Mouse (Mus musculus) limb, embryonic 12.5 days (tissue): Measurements from ENCODE around the gene Tshz3. TPM values are rescaled to one million over a fixed set of nuclear protein-coding genes. Genes with fewer than 3 reads are reported as not detected.

Source experiments
- ATAC-seq: fragments of 200-750 bp; cut with Nextera tagmentation; 2 replicates; pipeline ENCODE4 v1.8.0; 2017; ENCODE audit warnings: low read depth, moderate TSS enrichment; ENCODE audit not compliant: insufficient number of reproducible peaks, insufficient read depth, low FRiP score, low TSS enrichment
- H3K27ac ChIP-seq: fragments of 300-500 bp; sonication (generic); 2 replicates; pipeline ENCODE4 v1.5.1; 2016; ENCODE audit warnings: mild to moderate bottlenecking, moderate library complexity
- H3K27me3 ChIP-seq: fragments of 300-500 bp; sonication (generic); 2 replicates; pipeline ENCODE4 v1.6.1; 2016; ENCODE audit warnings: mild to moderate bottlenecking, moderate library complexity
- H3K36me3 ChIP-seq: fragments of 300-500 bp; sonication (generic); 2 replicates; pipeline ENCODE4 v1.6.1; 2016; ENCODE audit warnings: mild to moderate bottlenecking, moderate library complexity
- H3K4me1 ChIP-seq: fragments of 300-500 bp; sonication (generic); replicated peaks from 2 replicates; pipeline ENCODE4 v1.6.1; 2016
- H3K4me2 ChIP-seq: fragments of 300-500 bp; sonication (generic); 2 replicates; pipeline ENCODE4 v1.6.1; 2016; ENCODE audit warnings: mild to moderate bottlenecking, moderate library complexity
- H3K4me3 ChIP-seq: fragments of 300-500 bp; sonication (generic); replicated peaks from 2 replicates; pipeline ENCODE4 v1.5.1; 2016; ENCODE audit warnings: mild to moderate bottlenecking
- H3K9ac ChIP-seq: fragments of 300-500 bp; sonication (generic); replicated peaks from 2 replicates; pipeline ENCODE4 v1.6.1; 2016; ENCODE audit warnings: mild to moderate bottlenecking, moderate library complexity
- H3K9me3 ChIP-seq: fragments of 300-500 bp; sonication (generic); 2 replicates; pipeline ENCODE4 v1.6.1; 2016; ENCODE audit warnings: mild to moderate bottlenecking, moderate library complexity
- WGBS: fragments of 180-500 bp; shearing (Covaris S2); methylation state at CpG from one replicate; pipeline ENCODE4 v1.1.7; 2016; 5-methylcytosine and 5-hydroxymethylcytosine counted together
- polyA plus RNA-seq: library from polyadenylated mRNA; unstranded; fragments of >200 nt; fragmentation: Nextera tagmentation; extraction: Ambion mirVana; gene quantifications from 2 replicates; pipeline ENCODE4 v1.2.1, GENCODE M21; 2016

Tshz3 gene
- polyA plus RNA-seq, 1 experiment from 2014 or later = 10.8 TPM

- no peaks in the 10 kb centered on the region for H3K36me3 ChIP-seq
- no peak overlapping the region for H3K4me2 ChIP-seq
- no peaks in the 10 kb centered on the region for H3K27me3 ChIP-seq
- no peak for ATAC-seq
- peaks cover 53% of the 10 kb centered on the region for H3K4me1 ChIP-seq
- H3K9ac ChIP-seq = no peak overlapping the region
- H3K9me3 ChIP-seq = no peaks in the 10 kb centered on the region
- 52% methylated on average over 2 of the region's 2 CpGs for WGBS
- H3K27ac ChIP-seq = no peak overlapping the region
- no peak overlapping the region for H3K4me3 ChIP-seq
Observed at GRCm38 (mm10) chr7:36711766-36712165, 13.8 kb downstream of the Tshz3 start.

GRCm38 (mm10) chr7:36714323-36714722, 16.4 kb downstream of the Tshz3 start:
- peaks cover 29% of the 10 kb centered on the region for H3K4me1 ChIP-seq
- WGBS = 77% methylated on average over 7 of the region's 7 CpGs
- H3K4me3 ChIP-seq = no peak overlapping the region
- H3K27ac ChIP-seq = 0 out of 2 replicates have a peak overlapping the region, but pooled peaks have one; percentile 0
- H3K36me3 ChIP-seq = no peaks in the 10 kb centered on the region
- no peak overlapping the region for H3K9ac ChIP-seq
- no peak overlapping the region for H3K4me2 ChIP-seq
- ATAC-seq = no peak
- H3K9me3 ChIP-seq = no peaks in the 10 kb centered on the region
- H3K27me3 ChIP-seq = no peaks in the 10 kb centered on the region

- peaks cover 25% of the 10 kb centered on the region for H3K4me1 ChIP-seq
- H3K36me3 ChIP-seq = no peaks in the 10 kb centered on the region
- no peak overlapping the region for H3K27ac ChIP-seq
- WGBS = 31% methylated on average over 6 of the region's 6 CpGs
- H3K4me3 ChIP-seq = no peak overlapping the region
- no peaks in the 10 kb centered on the region for H3K27me3 ChIP-seq
- H3K4me2 ChIP-seq = no peak overlapping the region
- ATAC-seq = no peak
- H3K9ac ChIP-seq = no peak overlapping the region
- H3K9me3 ChIP-seq = no peaks in the 10 kb centered on the region
Observed at GRCm38 (mm10) chr7:36717192-36717591, 19.3 kb downstream of the Tshz3 start.

GRCm38 (mm10) chr7:36720830-36721229, 22.9 kb downstream of the Tshz3 start:
- Histone ChIP-seq H3K9ac (no peak overlapping the region), H3K4me1 (peaks cover 20% of the 10 kb centered on the region), H3K4me3 (no peak overlapping the region), H3K27ac (no peak overlapping the region), H3K4me2 (peak overlapping the region; percentile 13), H3K27me3 (no peaks in the 10 kb centered on the region), H3K36me3 (no peaks in the 10 kb centered on the region), H3K9me3 (no peaks in the 10 kb centered on the region)
- WGBS = 32% methylated on average over 9 of the region's 9 CpGs
- ATAC-seq = no peak

GRCm38 (mm10) chr7:36736303-36737050, 38.6 kb downstream of the Tshz3 start:
- Histone ChIP-seq H3K4me2 (no peak overlapping the region), H3K4me3 (no peak overlapping the region), H3K27ac (no peak overlapping the region), H3K4me1 (peaks cover 9% of the 10 kb centered on the region), H3K9ac (no peak overlapping the region), H3K27me3 (no peaks in the 10 kb centered on the region), H3K9me3 (no peaks in the 10 kb centered on the region), H3K36me3 (no peaks in the 10 kb centered on the region)
- WGBS = 85% methylated on average over 14 of the region's 14 CpGs
- ATAC-seq = no peak

- H3K4me1 ChIP-seq = peaks cover 5% of the 10 kb centered on the region; the same call in 1 of the 2 replicates
- 85% methylated on average over 2 of the region's 2 CpGs for WGBS
- no peaks in the 10 kb centered on the region for H3K36me3 ChIP-seq
- no peak overlapping the region for H3K27ac ChIP-seq
- no peak overlapping the region for H3K9ac ChIP-seq
- no peaks in the 10 kb centered on the region for H3K9me3 ChIP-seq
- no peak overlapping the region for H3K4me3 ChIP-seq
- no peak for ATAC-seq
- no peaks in the 10 kb centered on the region for H3K27me3 ChIP-seq
- H3K4me2 ChIP-seq = no peak overlapping the region
Observed at GRCm38 (mm10) chr7:36751480-36751879, 53.6 kb downstream of the Tshz3 start.

GRCm38 (mm10) chr7:36767501-36768092, 69.7 kb downstream of the Tshz3 start:
- no peak for ATAC-seq
- Histone ChIP-seq H3K36me3 (peaks cover 24% of the 10 kb centered on the region), H3K27me3 (no peaks in the 10 kb centered on the region), H3K4me1 (no peaks in the 10 kb centered on the region; the same call in 1 of the 2 replicates), H3K4me2 (no peak overlapping the region), H3K9ac (no peak overlapping the region), H3K4me3 (no peak overlapping the region), H3K9me3 (no peaks in the 10 kb centered on the region), H3K27ac (no peak overlapping the region)
- WGBS = 84% methylated on average over 8 of the region's 8 CpGs

GRCm38 (mm10) chr7:36773086-36773485, 75.2 kb downstream of the Tshz3 start:
- Histone ChIP-seq H3K27me3 (no peaks in the 10 kb centered on the region), H3K36me3 (peaks cover 24% of the 10 kb centered on the region), H3K4me3 (no peak overlapping the region), H3K9me3 (no peaks in the 10 kb centered on the region), H3K4me1 (no peaks in the 10 kb centered on the region; the same call in 1 of the 2 replicates), H3K9ac (no peak overlapping the region), H3K27ac (no peak overlapping the region), H3K4me2 (no peak overlapping the region)
- no peak for ATAC-seq
- 67% methylated on average over 7 of the region's 7 CpGs for WGBS

- Histone ChIP-seq H3K9me3 (no peaks in the 10 kb centered on the region), H3K36me3 (no peaks in the 10 kb centered on the region), H3K4me1 (no peaks in the 10 kb centered on the region; the same call in 1 of the 2 replicates), H3K9ac (no peak overlapping the region), H3K4me2 (no peak overlapping the region), H3K4me3 (no peak overlapping the region), H3K27me3 (no peaks in the 10 kb centered on the region), H3K27ac (no peak overlapping the region)
- no peak for ATAC-seq
- 78% methylated on average over 4 of the region's 4 CpGs for WGBS
Observed at GRCm38 (mm10) chr7:36776956-36777355, 79.0 kb downstream of the Tshz3 start.

GRCm38 (mm10) chr7:36778456-36778855, 80.5 kb downstream of the Tshz3 start:
- no peak overlapping the region for H3K9ac ChIP-seq
- ATAC-seq = no peak
- no peaks in the 10 kb centered on the region; the same call in 1 of the 2 replicates for H3K4me1 ChIP-seq
- no peak overlapping the region for H3K27ac ChIP-seq
- 91% methylated on average over 11 of the region's 11 CpGs for WGBS
- H3K4me2 ChIP-seq = no peak overlapping the region
- no peak overlapping the region for H3K4me3 ChIP-seq
- H3K9me3 ChIP-seq = no peaks in the 10 kb centered on the region
- H3K27me3 ChIP-seq = no peaks in the 10 kb centered on the region
- H3K36me3 ChIP-seq = no peaks in the 10 kb centered on the region

- no peak overlapping the region for H3K4me2 ChIP-seq
- H3K36me3 ChIP-seq = no peaks in the 10 kb centered on the region
- no peak overlapping the region for H3K27ac ChIP-seq
- H3K27me3 ChIP-seq = no peaks in the 10 kb centered on the region
- no peaks in the 10 kb centered on the region; the same call in 1 of the 2 replicates for H3K4me1 ChIP-seq
- H3K4me3 ChIP-seq = no peak overlapping the region
- ATAC-seq = no peak
- H3K9me3 ChIP-seq = no peaks in the 10 kb centered on the region
- no peak overlapping the region for H3K9ac ChIP-seq
- 46% methylated on average over 4 of the region's 4 CpGs for WGBS
Observed at GRCm38 (mm10) chr7:36784243-36784773, 86.4 kb downstream of the Tshz3 start.
